Mouse (Mus musculus): ENCODE results near the gene Adipor2. TPM values are rescaled to one million over a fixed set of nuclear protein-coding genes. Genes with fewer than 3 reads are reported as not detected.

Adipor2 gene
- total RNA-seq, 1 experiment from 2014 or later: 139 TPM

DNA sequence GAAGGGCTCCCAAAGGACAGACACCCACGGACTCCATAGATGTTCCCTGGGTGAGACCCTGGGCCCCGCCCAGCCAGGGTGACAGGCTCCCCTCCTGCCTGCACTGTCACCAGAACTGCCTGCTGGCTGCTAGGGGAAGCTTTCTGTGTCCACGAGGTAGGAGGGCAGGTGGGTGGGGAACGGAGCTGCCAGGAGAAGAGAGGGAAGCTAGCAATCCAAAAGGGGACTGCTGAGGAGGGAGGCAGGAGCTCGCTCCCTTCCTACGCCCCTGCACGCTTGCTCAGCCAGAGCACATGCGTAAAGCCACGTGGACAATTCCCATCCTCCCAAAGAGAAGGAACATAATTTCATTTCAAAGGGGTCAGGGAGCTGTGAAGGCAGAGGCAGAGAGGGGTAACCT is 107.3 kb downstream of the Adipor2 start:
- no peak for DNase-seq

DNA sequence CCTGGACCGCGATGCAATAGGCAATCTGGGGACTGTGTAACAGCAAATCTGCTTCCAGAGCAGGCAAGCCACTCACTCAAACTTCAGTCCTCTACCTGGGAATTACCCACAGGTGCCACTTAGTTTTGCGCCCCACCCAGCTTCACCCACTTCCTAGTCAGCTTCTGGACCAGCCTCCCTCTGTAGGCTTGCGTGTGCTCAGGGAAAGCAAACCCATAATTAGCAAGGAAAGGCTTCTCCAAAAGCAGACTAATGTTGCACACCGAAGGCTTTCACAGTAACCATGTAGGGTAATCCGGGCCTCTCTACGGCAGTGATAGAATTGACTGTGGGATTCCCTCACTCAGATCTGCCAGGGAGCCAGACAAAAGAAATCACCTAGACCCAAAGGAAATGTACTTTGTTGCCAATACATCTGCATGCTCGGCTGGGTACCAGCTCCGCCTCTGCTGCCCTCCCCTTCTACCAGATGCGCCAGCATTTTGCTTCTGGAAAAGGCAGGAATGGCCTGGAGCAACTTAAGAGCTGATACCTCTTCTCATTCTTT is 109.6 kb downstream of the Adipor2 start:
- no peak for DNase-seq

DNA sequence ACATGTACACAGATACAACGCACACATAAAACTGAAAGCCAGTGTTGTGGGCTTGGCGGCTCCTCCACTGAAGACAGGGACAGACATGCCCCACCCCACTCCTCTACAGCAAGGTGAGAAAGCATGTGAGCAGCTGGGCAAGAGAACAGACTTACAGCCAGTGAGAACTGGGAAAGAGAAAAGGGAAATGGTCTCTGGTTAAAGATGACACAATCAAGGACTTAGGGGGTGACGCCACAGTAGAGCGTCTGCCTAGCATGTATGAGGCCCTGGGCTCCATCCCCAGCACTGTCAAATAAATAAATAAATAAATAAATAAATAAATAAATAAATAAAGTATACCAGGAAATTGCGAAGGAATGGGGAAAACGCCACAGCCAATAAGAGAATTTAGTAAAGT is 114.2 kb downstream of the Adipor2 start:
- no peak for DNase-seq

Other genes starting within 250 kb of the Adipor2 start
- gene Dcp1b, start 242.5 kb downstream of the Adipor2 start, total RNA-seq (2021): 16.1 and 18.0 TPM in 2 replicates
- gene Cacna1c, start 221.3 kb downstream of the Adipor2 start, total RNA-seq (2021): 104 and 106 TPM in 2 replicates
- not detected in 2 replicates for gene Cacna2d4, start 181.2 kb downstream of the Adipor2 start, total RNA-seq (2021)
- not detected in 2 replicates for gene Lrtm2, start 86.9 kb downstream of the Adipor2 start, total RNA-seq (2021)
- 39.5 and 40.8 TPM in 2 replicates for gene Fbxl14, start 62.0 kb upstream of the Adipor2 start, total RNA-seq (2021)
- gene Wnt5b, start 126.6 kb upstream of the Adipor2 start, total RNA-seq (2021): 1.7 and 2.7 TPM in 2 replicates

Data from adrenal gland, postnatal 25 days (tissue).